Mouse (Mus musculus): ENCODE data around the gene Cacna2d4. TPM values are rescaled to one million over a fixed set of nuclear protein-coding genes. Genes with fewer than 3 reads are reported as not detected.

Cacna2d4 gene
- polyA plus RNA-seq, 1 experiment from 2014 or later = not detected

- Histone ChIP-seq H3K9me3 (no peaks in the 10 kb centered on the region), H3K9ac (no peak overlapping the region), H3K4me1 (0 out of 2 replicates have a peak, but pooled peaks cover 9% of the 10 kb centered on the region), H3K27me3 (replicated peaks) (peaks cover 47% of the 10 kb centered on the region), H3K27ac (replicated peaks) (no peak overlapping the region), H3K4me2 (no peak overlapping the region), H3K36me3 (no peaks in the 10 kb centered on the region), H3K4me3 (no peak overlapping the region)
- no peak for ATAC-seq (ENCODE audit: extremely low read depth, insufficient number of reproducible peaks, low FRiP score, low TSS enrichment)
- WGBS = 69% methylated on average over 6 of the region's 6 CpGs
Measured at GRCm38 (mm10) chr6:119312381-119312780, 76.1 kb downstream of the Cacna2d4 start.

DNA sequence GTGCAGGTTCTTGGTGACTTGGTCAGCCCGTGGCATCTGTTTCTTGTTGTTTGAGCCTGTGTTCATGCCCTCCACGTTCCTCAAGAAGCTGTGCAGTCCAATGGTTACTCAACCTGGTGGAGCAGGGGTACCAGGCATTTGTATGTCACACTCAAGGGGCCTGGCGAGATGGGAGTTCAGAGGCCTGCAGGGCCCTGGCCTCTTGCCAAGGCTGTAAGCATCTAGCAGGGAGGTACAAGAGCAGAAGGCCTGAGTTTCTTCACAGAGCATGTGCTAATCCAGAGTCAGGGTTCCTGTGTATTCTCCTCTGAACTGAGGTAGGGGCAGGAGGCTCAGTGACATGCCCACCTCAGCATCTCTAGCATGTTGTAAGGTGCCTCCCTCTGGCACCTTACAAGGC lies 76.8 kb downstream of the Cacna2d4 start:
- H3K36me3 ChIP-seq = no peaks in the 10 kb centered on the region
- no peak overlapping the region for H3K27ac ChIP-seq (replicated peaks)
- H3K27me3 ChIP-seq (replicated peaks) = peaks cover 40% of the 10 kb centered on the region
- no peak for ATAC-seq (ENCODE audit: extremely low read depth, insufficient number of reproducible peaks, low FRiP score, low TSS enrichment)
- 0 out of 2 replicates have a peak, but pooled peaks cover 9% of the 10 kb centered on the region for H3K4me1 ChIP-seq
- no peak overlapping the region for H3K4me3 ChIP-seq
- H3K9me3 ChIP-seq = no peaks in the 10 kb centered on the region
- no peak overlapping the region for H3K9ac ChIP-seq
- 49% methylated on average over 3 of the region's 3 CpGs for WGBS
- H3K4me2 ChIP-seq = no peak overlapping the region

GRCm38 (mm10) chr6:119313588-119314375 lies 77.5 kb downstream of the Cacna2d4 start:
- WGBS = 51% methylated on average over 14 of the region's 14 CpGs
- H3K4me2 ChIP-seq = no peak overlapping the region
- no peak overlapping the region for H3K4me3 ChIP-seq
- no peaks in the 10 kb centered on the region for H3K36me3 ChIP-seq
- no peak for ATAC-seq (ENCODE audit: extremely low read depth, insufficient number of reproducible peaks, low FRiP score, low TSS enrichment)
- 0 out of 2 replicates have a peak, but pooled peaks cover 9% of the 10 kb centered on the region for H3K4me1 ChIP-seq
- H3K27me3 ChIP-seq (replicated peaks) = peaks cover 39% of the 10 kb centered on the region
- no peak overlapping the region for H3K27ac ChIP-seq (replicated peaks)
- H3K9me3 ChIP-seq = no peaks in the 10 kb centered on the region
- H3K9ac ChIP-seq = no peak overlapping the region

- WGBS = 34% methylated on average over 7 of the region's 7 CpGs
- H3K27me3 ChIP-seq (replicated peaks) = peaks cover 29% of the 10 kb centered on the region
- no peak overlapping the region for H3K4me2 ChIP-seq
- no peak overlapping the region for H3K9ac ChIP-seq
- no peaks in the 10 kb centered on the region for H3K36me3 ChIP-seq
- H3K4me1 ChIP-seq = 0 out of 2 replicates have a peak, but pooled peaks cover 9% of the 10 kb centered on the region
- H3K27ac ChIP-seq (replicated peaks) = no peak overlapping the region
- ATAC-seq (ENCODE audit: extremely low read depth, insufficient number of reproducible peaks, low FRiP score, low TSS enrichment) = no peak
- no peak overlapping the region for H3K4me3 ChIP-seq
- no peaks in the 10 kb centered on the region for H3K9me3 ChIP-seq
Measured at GRCm38 (mm10) chr6:119314751-119315476, 78.6 kb downstream of the Cacna2d4 start.

- Histone ChIP-seq H3K9ac (no peak overlapping the region), H3K4me1 (0 out of 2 replicates have a peak, but pooled peaks cover 4% of the 10 kb centered on the region), H3K36me3 (no peaks in the 10 kb centered on the region), H3K27ac (replicated peaks) (no peak overlapping the region), H3K4me3 (no peak overlapping the region), H3K27me3 (replicated peaks) (peaks cover 59% of the 10 kb centered on the region), H3K9me3 (no peaks in the 10 kb centered on the region), H3K4me2 (no peak overlapping the region)
- 83% methylated on average over 9 of the region's 9 CpGs for whole genome bisulfite sequencing
- ATAC-seq (ENCODE audit: extremely low read depth, insufficient number of reproducible peaks, low FRiP score, low TSS enrichment) = no peak
Measured at GRCm38 (mm10) chr6:119318732-119319131, 82.4 kb downstream of the Cacna2d4 start.

- 70% methylated on average over 2 of the region's 2 CpGs for WGBS
- Histone ChIP-seq H3K9ac (no peak overlapping the region), H3K27ac (replicated peaks) (no peak overlapping the region), H3K27me3 (replicated peaks) (peaks cover 64% of the 10 kb centered on the region), H3K9me3 (no peaks in the 10 kb centered on the region), H3K4me3 (no peak overlapping the region), H3K4me1 (0 out of 2 replicates have a peak, but pooled peaks cover 4% of the 10 kb centered on the region), H3K4me2 (no peak overlapping the region), H3K36me3 (no peaks in the 10 kb centered on the region)
- no peak for ATAC-seq (ENCODE audit: extremely low read depth, insufficient number of reproducible peaks, low FRiP score, low TSS enrichment)
Measured at GRCm38 (mm10) chr6:119319358-119319757, 83.0 kb downstream of the Cacna2d4 start.

GRCm38 (mm10) chr6:119320481-119320880 lies 84.2 kb downstream of the Cacna2d4 start:
- no peak for ATAC-seq (ENCODE audit: extremely low read depth, insufficient number of reproducible peaks, low FRiP score, low TSS enrichment)
- Histone ChIP-seq H3K9me3 (no peaks in the 10 kb centered on the region), H3K9ac (no peak overlapping the region), H3K27me3 (replicated peaks) (peaks cover 69% of the 10 kb centered on the region), H3K4me3 (no peak overlapping the region), H3K4me2 (no peak overlapping the region), H3K36me3 (no peaks in the 10 kb centered on the region), H3K27ac (replicated peaks) (no peak overlapping the region), H3K4me1 (no peaks in the 10 kb centered on the region)
- 28% methylated on average over 16 of the region's 16 CpGs for WGBS

- H3K9ac ChIP-seq = no peak overlapping the region
- no peaks in the 10 kb centered on the region for H3K9me3 ChIP-seq
- H3K27ac ChIP-seq (replicated peaks) = no peak overlapping the region
- H3K27me3 ChIP-seq (replicated peaks) = peaks cover 75% of the 10 kb centered on the region
- H3K4me3 ChIP-seq = no peak overlapping the region
- ATAC-seq (ENCODE audit: extremely low read depth, insufficient number of reproducible peaks, low FRiP score, low TSS enrichment) = no peak
- H3K4me1 ChIP-seq = no peaks in the 10 kb centered on the region
- no peaks in the 10 kb centered on the region for H3K36me3 ChIP-seq
- WGBS = 66% methylated on average over 7 of the region's 7 CpGs
- H3K4me2 ChIP-seq = no peak overlapping the region
Measured at GRCm38 (mm10) chr6:119321752-119322151, 85.4 kb downstream of the Cacna2d4 start.

- Histone ChIP-seq H3K27ac (replicated peaks) (no peak overlapping the region), H3K36me3 (no peaks in the 10 kb centered on the region), H3K4me3 (no peak overlapping the region), H3K9me3 (no peaks in the 10 kb centered on the region), H3K27me3 (replicated peaks) (peaks cover 99% of the 10 kb centered on the region), H3K4me2 (no peak overlapping the region), H3K4me1 (peaks cover 14% of the 10 kb centered on the region), H3K9ac (no peak overlapping the region)
- 48% methylated on average over 10 of the region's 10 CpGs for WGBS
- no peak for ATAC-seq (ENCODE audit: extremely low read depth, insufficient number of reproducible peaks, low FRiP score, low TSS enrichment)
Measured at GRCm38 (mm10) chr6:119324776-119325175, 88.5 kb downstream of the Cacna2d4 start.

DNA sequence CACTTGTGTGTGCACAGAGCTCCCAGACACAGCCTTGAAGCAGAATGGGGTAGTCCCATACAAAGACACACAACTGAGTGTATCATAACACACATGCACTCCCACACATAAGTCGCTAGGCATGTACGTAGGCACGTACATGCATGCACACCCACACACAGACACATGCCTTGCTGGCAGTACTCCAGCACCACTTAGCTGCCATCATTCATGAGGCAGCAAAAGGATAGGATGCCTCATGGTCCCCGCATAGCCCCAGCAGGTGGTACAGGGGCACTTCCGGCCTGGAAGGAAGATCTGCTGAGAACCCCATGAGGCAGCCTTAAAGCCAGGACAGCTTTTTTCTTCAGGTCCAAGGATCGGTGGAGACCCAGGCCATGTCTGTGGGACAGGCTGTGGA lies 89.7 kb downstream of the Cacna2d4 start:
- Histone ChIP-seq H3K4me2 (no peak overlapping the region), H3K4me1 (peaks cover 25% of the 10 kb centered on the region), H3K27me3 (replicated peaks) (peaks cover 100% of the 10 kb centered on the region), H3K9me3 (no peaks in the 10 kb centered on the region), H3K36me3 (no peaks in the 10 kb centered on the region), H3K9ac (no peak overlapping the region), H3K4me3 (no peak overlapping the region), H3K27ac (replicated peaks) (no peak overlapping the region)
- WGBS = 66% methylated on average over 6 of the region's 6 CpGs
- no peak for ATAC-seq (ENCODE audit: extremely low read depth, insufficient number of reproducible peaks, low FRiP score, low TSS enrichment)

GRCm38 (mm10) chr6:119326541-119326940 lies 90.2 kb downstream of the Cacna2d4 start:
- Histone ChIP-seq H3K4me3 (no peak overlapping the region), H3K9me3 (no peaks in the 10 kb centered on the region), H3K36me3 (no peaks in the 10 kb centered on the region), H3K27ac (replicated peaks) (no peak overlapping the region), H3K9ac (no peak overlapping the region), H3K4me2 (no peak overlapping the region), H3K4me1 (peaks cover 26% of the 10 kb centered on the region), H3K27me3 (replicated peaks) (peaks cover 100% of the 10 kb centered on the region)
- WGBS = 24% methylated on average over 7 of the region's 7 CpGs
- ATAC-seq (ENCODE audit: extremely low read depth, insufficient number of reproducible peaks, low FRiP score, low TSS enrichment) = no peak
